Mouse (Mus musculus) small intestine, adult 2 months (tissue): ENCODE results near the gene Anapc2. TPM values are rescaled to one million over a fixed set of nuclear protein-coding genes. Genes with fewer than 3 reads are reported as not detected.

Experiments used
- H3K27ac ChIP-seq: fragments of 200-500 bp; 2 replicates; pipeline ENCODE4 v1.5.1; 2012; ENCODE audit warnings: low read depth, low read length, control low read depth, inconsistent platforms; ENCODE audit not compliant: insufficient read depth
- H3K27me3 ChIP-seq: fragments of 200-500 bp; 2 replicates; pipeline ENCODE4 v1.6.1; 2012; ENCODE audit warnings: mild to moderate bottlenecking, moderate library complexity, low read length, inconsistent platforms; ENCODE audit not compliant: control insufficient read depth, insufficient read depth
- H3K36me3 ChIP-seq: fragments of 200-500 bp; 2 replicates; pipeline ENCODE4 v1.6.1; 2012; ENCODE audit warnings: mild to moderate bottlenecking, low read length, control low read depth, inconsistent platforms; ENCODE audit not compliant: control insufficient read depth, insufficient read depth
- H3K4me1 ChIP-seq: fragments of 200-500 bp; 2 replicates; pipeline ENCODE4 v1.6.1; 2012; ENCODE audit warnings: low read length, inconsistent platforms, mixed read lengths; ENCODE audit not compliant: control insufficient read depth, insufficient read depth, insufficient read length
- H3K4me3 ChIP-seq: fragments of 200-500 bp; 2 replicates; pipeline ENCODE4 v1.5.1; 2012; ENCODE audit warnings: low read depth, mild to moderate bottlenecking, control low read depth, inconsistent platforms, low read length, moderate library complexity
- CTCF ChIP-seq: fragments of 200-500 bp; IDR thresholded peaks from 2 replicates; pipeline ENCODE4 v1.5.1; 2012; ENCODE audit warnings: low read depth, mild to moderate bottlenecking, control low read depth, inconsistent platforms, low read length, moderate library complexity, mixed read lengths; ENCODE audit not compliant: insufficient replicate concordance, insufficient read length; ENCODE audit errors: extremely low read depth
- POLR2A ChIP-seq: fragments of 200-500 bp; IDR thresholded peaks from 2 replicates; pipeline ENCODE4 v1.6.1; 2012; ENCODE audit warnings: low read depth, mild to moderate bottlenecking, control low read depth, inconsistent platforms, low read length, moderate library complexity
- WGBS: fragments of 180-500 bp; shearing (Covaris S2); methylation state at CpG from one replicate; pipeline ENCODE4 v1.1.7; 2018; 5-methylcytosine and 5-hydroxymethylcytosine counted together
- polyA plus RNA-seq: library from polyadenylated mRNA; depleted of rRNA; stranded (reverse); fragments of >200 nt; gene quantifications from 2 replicates; pipeline ENCODE4 v1.2.3, GENCODE M21; 2012

Gene Anapc2
- polyA plus RNA-seq, 1 experiment: 71.6 TPM

GRCm38 (mm10) chr2:25258887-25259286, 13.4 kb upstream of the Anapc2 start:
- Histone ChIP-seq H3K36me3 (no peaks in the 10 kb centered on the region), H3K4me3 (no peak overlapping the region), H3K27me3 (no peaks in the 10 kb centered on the region), H3K27ac (no peak overlapping the region), H3K4me1 (peaks cover 5% of the 10 kb centered on the region)
- 67% methylated on average over 2 of the region's 2 CpGs for WGBS
- no peak for TF ChIP-seq CTCF
- no peak for TF ChIP-seq POLR2A

DNA sequence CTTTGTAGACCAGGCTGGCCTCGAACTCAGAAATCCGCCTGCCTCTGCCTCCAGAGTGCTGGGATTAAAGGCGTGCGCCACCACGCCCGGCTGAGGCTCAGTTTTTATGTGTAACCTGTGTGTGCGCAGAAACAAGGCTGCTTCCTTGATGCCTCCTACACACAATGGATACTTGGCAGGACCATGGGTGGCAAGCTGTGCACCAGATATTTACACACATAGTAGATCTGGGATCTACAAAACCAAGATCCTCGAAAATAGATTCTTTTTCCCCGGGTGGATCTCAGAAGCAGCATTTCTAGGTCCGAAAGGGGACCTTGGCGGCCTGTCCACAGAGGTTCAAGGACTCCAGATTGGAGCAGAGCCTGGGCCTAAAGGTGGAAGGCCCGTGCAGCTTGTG, 10.4 kb upstream of the Anapc2 start:
- H3K36me3 ChIP-seq: no peaks in the 10 kb centered on the region
- no peaks in the 10 kb centered on the region; the same call in 1 of the 2 replicates for H3K4me1 ChIP-seq
- 28% methylated on average over 12 of the region's 12 CpGs for WGBS
- H3K27me3 ChIP-seq: no peaks in the 10 kb centered on the region
- TF ChIP-seq POLR2A (no peak), CTCF (no peak)
- H3K4me3 ChIP-seq: peak overlapping the region; percentile 58
- H3K27ac ChIP-seq: peak overlapping the region; percentile 64

DNA sequence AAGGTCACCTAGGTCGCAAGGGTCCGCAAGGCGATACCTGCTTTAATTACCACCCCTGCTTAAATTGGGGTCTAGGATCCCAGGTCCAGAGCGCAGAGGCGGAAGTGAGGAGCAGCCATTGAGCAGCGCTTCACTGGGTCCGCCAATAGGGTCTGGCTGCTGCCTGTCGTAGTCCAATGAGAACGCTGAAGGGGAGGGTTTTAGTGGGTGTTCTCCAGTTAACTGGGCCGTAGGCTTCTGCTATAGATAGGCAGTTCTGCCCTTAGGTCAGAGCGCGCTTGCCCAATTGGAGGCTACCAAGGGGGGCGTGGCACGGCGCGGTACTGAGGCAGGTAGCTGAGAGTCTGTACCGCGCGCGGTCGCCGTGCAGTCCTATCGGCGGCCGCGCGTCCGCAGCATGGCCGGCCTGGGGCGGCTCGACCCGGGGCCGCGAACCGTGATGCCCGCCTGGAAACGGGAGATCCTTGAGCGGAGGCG, 9.9 kb upstream of the Anapc2 start, which contains the start of gene Tprn:
Gene Tprn (plus strand): TSS at position 328 of the 477 bp plus-strand sequence.
- WGBS: under 1% methylated on average over 39 of the region's 39 CpGs
- peak within 1 kb of the TSS; percentile 80 for H3K4me3 ChIP-seq
- H3K36me3 ChIP-seq: no peaks in the 10 kb centered on the region
- peaks cover 2% of the 10 kb centered on the region; the same call in 1 of the 2 replicates for H3K4me1 ChIP-seq
- peak within 1 kb of the TSS; percentile 98 for H3K27ac ChIP-seq
- TF ChIP-seq CTCF (no peak), POLR2A (peak; percentile 99)
- no peaks in the 10 kb centered on the region for H3K27me3 ChIP-seq

DNA sequence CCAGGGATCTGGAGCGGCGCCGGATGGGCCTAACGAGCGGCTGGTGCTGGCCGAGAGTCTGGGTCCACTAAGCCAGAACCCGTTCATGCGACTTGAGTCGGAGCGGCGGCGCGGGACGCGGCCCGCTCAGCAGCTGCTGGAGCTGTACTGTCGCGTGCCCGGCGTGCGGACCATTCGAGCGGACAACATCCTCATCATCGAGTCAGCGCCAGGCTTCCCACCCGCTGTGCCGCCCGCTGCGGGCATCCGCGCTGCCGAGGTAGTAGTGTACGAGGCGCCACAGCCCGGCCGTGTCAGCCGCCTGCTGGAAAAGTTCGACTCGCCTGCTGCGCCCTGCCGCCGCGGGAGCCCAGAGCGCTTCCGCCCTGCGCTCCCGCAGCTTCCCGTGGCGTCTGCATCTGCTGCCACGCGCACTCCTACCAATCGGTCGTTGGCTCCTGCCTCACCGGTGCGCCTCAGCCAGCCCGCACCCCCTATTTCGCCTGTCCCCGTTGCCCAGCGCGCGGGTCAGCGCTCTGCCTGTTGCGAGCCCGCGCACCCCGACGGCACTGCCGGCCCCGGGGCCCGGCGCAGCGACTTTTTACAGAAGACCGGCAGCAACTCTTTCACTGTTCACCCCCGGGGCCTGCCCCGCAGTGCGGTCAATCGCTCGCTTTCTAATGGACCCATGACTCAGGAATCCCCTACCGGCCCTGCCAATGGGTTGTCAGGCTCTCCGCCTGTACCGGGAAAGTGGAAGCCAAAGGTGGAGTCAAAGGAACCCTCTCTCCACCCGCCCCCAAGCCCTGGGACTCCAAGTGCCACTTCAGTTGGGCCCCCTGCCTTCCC, 9.3 kb upstream of the Anapc2 start:
- Histone ChIP-seq H3K27me3 (no peaks in the 10 kb centered on the region), H3K36me3 (peaks cover 3% of the 10 kb centered on the region; the same call in 1 of the 2 replicates), H3K4me3 (peak overlapping the region; percentile 80), H3K27ac (peak overlapping the region; percentile 98), H3K4me1 (peaks cover 4% of the 10 kb centered on the region; the same call in 1 of the 2 replicates)
- WGBS: under 1% methylated on average over 82 of the region's 82 CpGs
- TF ChIP-seq POLR2A: no peak
- no peak for TF ChIP-seq CTCF

- WGBS: 14% methylated on average over 12 of the region's 12 CpGs
- TF ChIP-seq POLR2A (no peak), CTCF (no peak)
- H3K27ac ChIP-seq: peak overlapping the region; percentile 98
Measured at GRCm38 (mm10) chr2:25263623-25264285, 8.5 kb upstream of the Anapc2 start.

DNA sequence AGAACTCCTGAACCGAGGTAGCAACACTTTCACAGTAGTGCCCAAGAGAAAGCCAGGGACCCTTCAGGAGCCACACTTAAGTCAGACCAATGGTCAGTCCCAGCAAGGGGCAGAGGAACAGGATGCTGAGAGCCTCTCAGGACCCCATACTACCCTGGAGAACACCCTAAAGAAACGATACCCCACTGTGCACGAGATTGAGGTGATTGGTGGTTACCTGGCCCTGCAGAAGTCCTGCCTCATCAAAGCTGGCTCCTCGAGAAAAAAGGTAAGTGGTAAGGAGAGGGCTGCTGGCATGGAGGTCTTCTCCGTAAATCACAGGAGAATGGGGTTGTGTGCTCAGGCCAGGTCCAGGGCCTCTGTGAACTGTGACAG, 8.0 kb upstream of the Anapc2 start:
- Histone ChIP-seq H3K4me1 (peaks cover 6% of the 10 kb centered on the region; the same call in 1 of the 2 replicates), H3K36me3 (peaks cover 14% of the 10 kb centered on the region), H3K27ac (peak overlapping the region; percentile 98), H3K27me3 (no peaks in the 10 kb centered on the region), H3K4me3 (peak overlapping the region; percentile 80)
- 25% methylated on average over 5 of the region's 5 CpGs for WGBS
- no peak for TF ChIP-seq POLR2A
- no peak for TF ChIP-seq CTCF

More at GRCm38 (mm10) chr2:25263623-25264285, 8.5 kb upstream of the Anapc2 start:
- peak overlapping the region; percentile 80 for H3K4me3 ChIP-seq
- peaks cover 9% of the 10 kb centered on the region; the same call in 1 of the 2 replicates for H3K36me3 ChIP-seq
- H3K27me3 ChIP-seq: no peaks in the 10 kb centered on the region
- peaks cover 6% of the 10 kb centered on the region; the same call in 1 of the 2 replicates for H3K4me1 ChIP-seq

DNA sequence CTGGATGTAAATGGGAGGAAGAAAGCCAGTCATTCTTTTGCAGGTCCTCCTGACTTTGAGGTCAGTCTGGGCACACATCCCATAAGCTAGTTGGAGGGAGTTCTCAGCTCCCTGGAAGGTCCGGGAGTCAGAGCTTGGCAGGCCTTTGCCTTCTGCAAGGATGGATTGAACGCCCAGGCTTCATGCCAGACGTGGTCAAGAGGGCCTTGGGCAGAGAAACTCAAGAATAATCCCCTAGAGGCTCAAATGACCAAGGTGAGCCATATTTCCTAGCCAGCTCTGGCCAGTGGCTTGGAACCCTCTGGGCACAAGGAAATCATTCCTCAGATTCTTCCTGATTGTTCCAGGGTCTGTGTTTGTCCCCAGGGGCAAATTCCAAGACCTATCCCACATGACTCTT, 7.4 kb upstream of the Anapc2 start:
- Histone ChIP-seq H3K27me3 (no peaks in the 10 kb centered on the region), H3K27ac (peak overlapping the region; percentile 98), H3K4me3 (peak overlapping the region; percentile 80), H3K36me3 (peaks cover 20% of the 10 kb centered on the region), H3K4me1 (peaks cover 6% of the 10 kb centered on the region; the same call in 1 of the 2 replicates)
- TF ChIP-seq POLR2A (peak; percentile 79; the same call in 1 of the 2 replicates), CTCF (no peak)
- WGBS: 24% methylated on average over 3 of the region's 3 CpGs
